Mouse (Mus musculus): ENCODE measurements around the gene Gm49383.
"Not testable (repeated sequence)": the region's sequence is repeated elsewhere in the genome, so short reads cannot be mapped to it uniquely, and the experiment has no call there.

The Gm49383 gene

DNA sequence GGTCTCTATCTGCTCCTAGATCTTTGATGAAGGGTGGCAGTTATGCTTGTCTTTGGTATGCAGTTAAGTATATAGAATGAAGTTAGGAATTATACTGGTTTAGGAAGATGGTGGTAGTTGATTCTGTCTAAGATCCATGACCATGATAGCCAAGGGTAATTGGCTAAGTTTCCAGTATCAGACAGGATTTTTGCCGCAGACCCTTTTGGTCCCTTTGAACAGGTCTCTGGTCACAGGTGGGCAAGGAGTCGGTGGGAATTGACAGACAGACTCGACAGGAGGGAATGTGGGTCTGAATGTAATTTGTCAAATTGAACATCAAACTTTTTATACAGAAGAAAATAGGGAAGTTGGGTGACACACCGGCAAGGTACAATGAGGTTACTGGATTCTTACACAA lies 33.3 kb downstream of the Gm49383 start:
- DNase-seq, result not testable (repeated sequence)

DNA sequence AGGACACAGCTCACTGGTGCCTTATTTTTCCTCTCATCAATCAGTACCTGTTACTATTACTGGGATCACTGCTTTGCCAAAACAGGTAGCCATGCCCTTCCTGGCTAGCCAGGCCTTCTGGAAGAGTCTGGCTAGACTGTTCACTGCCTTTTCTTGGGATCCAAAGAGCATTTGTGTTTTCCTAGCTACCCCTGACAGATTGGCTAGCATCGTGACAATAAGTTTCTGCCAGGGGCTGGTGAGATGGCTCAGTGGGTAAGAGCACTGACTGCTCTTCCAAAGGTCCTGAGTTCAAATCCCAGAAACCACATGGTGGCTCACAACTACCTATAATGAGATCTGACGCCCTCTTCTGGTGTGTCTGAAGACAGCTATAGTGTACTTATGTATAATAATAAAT lies 36.2 kb downstream of the Gm49383 start:
- DNase-seq, result peak; percentile 37

DNA sequence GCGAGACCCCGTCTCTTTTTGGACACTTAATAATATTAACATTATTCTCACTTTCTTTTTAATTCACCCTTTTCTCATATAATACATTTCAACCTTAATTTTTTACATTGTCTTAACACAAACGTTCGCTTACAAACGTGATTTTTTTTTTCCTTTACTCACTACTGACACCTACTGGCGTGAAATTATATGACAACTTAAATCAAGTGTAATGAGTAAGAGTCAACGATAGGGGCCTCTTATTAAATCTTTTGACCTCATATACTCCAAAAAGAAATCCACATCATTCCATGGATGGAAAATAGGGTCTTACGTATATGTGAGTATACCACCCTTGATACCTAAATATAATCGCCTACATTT lies 37.3 kb downstream of the Gm49383 start:
- peak; percentile 86 for DNase-seq

DNA sequence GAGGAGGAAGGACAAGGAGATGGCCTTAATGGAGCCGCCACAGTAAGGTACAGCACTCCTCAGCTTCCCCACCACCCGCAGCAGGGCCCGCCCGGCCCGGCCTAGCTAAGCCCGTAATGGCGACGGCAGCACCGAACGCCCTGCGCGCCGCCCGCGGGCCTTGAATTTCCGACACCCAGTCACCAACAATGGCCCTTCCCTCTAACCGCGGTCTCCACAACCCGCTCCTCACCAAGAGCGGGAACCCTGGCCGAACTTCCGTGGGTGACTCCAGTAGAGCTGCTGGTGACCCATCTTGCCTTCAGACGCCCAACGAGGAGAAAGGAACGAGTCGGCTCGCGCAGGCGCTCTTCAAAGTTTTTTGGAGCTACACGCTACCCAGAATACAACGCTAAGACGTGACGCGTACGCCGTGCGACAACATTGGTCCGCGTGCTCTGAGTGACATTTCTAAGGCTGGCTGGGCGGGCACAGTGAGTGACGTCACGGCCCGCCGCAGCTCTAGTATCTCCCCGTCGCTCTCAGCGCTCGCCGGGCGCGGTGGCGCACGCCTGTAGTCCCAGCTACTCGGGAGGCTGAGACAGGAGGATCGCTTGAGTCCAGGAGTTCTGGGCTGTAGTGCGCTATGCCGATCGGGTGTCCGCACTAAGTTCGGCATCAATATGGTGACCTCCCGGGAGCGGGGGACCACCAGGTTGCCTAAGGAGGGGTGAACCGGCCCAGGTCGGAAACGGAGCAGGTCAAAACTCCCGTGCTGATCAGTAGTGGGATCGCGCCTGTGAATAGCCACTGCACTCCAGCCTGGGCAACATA lies 37.9 kb downstream of the Gm49383 start, which contains the start of gene Rps29:
Gene Rps29 (minus strand): TSS at position 422 of the 813 bp plus-strand sequence.
- peak; percentile 99 for DNase-seq

DNA sequence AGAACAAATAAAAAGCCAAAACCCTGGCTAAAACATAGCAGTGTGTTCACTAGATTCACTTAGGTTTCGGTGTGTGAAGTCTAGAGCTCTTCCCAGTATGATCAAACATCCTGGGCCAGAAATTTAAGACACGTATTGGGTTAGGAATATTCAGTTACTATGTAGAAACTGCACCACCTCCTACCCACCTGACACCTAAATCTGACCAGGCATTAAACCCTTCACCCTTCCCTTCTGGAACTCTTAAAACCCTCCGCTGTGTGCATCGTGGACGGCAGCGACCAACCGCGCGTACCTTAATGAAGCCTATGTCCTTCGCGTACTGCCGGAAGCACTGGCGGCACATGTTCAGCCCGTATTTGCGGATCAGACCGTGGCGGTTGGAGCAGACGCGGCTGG lies 38.5 kb downstream of the Gm49383 start:
- DNase-seq, result no peak

DNA sequence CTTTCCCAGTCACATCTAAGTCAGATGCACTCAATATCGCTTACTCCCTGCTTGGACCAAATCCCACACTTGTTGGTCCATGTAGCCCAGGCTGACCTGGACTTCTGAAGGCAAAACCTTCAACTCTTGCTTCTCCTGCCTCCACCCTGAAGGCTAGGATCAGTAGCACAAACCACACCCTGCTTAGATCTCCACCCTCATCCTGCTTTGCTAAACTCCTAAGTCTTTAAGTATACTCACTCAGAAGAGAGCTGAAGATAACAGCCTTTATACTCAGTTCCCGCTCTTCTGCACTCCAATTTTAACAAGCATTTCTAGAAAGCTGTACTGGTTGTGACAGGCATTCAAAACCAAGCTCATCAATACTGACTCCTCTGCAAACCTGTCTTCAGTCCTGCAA lies 39.8 kb downstream of the Gm49383 start:
- no peak for DNase-seq

DNA sequence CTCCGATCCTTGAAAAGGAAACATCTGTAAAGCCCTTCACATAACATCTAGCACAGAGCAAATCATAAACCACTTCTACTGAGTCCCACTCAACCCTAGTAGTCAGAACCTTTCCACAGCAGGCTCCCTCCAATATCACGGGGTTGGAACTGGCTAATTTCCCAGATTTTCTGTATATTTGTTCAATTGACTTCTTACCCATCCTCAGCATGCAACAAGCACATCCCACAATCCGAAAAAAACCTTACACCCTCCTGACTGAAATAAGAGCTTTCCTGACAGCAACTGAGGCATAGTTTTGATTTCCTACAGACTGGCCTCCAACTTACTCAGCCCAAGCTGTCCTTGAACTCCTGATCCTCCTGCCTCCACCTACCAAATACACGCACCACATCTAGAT lies 40.5 kb downstream of the Gm49383 start:
- DNase-seq, result no peak

DNA sequence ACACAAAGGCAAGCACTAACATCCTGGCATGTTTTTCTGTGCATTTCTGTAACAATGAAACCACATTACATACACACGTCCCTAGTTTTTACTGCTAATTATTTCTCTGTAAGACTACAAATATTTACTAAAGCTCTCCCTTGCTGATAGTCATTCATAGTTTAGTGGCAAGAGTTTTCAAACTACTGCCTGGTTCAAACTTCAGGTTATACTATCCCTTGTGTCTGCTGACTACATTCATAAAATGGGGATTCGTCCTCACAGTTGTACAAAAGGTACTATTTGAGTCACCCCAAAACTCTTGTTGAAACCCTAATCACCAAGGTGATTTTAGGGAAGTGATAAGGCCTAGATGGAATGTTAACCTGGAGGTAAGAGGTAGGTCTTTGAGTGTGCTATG lies 41.0 kb downstream of the Gm49383 start:
- no peak for DNase-seq

DNA sequence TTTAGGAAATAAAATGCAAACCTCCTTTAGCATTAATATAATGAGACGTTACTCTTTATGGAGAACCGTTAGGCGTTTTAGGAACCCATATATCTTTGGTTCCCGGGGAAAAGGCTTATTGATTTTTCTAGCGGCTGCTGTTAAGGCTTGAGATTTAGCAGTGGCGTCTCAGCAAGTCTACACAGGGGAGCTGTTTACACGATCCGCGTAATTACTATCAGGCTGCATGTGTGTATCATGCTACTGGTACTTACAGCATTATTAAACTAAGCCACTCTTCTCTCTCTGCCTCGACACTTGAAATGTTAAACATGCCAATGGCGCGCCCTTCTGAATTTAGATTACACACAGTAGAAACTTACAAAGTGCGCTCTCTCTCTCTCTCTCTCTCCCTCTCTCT lies 46.9 kb downstream of the Gm49383 start:
- DNase-seq, result no peak

DNA sequence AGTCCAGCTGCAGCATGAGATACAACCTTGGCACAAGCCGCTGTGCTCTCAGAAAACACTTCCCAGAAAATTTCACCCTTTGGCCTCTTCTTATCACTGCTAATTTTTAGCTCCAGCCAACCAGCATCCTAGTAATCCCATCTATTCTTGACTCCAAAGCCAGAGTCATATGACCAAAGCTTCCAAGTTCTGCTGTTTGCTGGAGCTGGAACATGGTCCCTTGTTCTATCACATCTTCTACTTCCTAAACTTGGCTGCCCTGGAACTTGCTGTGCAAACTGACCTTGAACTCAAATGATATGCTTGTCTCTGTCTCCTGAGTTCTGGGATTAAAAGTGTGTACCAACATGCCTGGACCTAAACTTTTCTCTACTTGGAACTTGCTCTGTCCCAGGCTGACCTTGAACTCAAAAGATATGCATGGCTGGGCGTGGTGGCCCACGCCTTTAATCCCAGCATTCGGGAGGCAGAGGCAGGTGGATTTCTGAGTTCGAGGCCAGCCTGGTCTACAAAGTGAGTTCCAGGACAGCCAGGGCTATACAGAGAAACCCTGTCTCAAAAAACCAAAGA lies 49.7 kb downstream of the Gm49383 start:
- DNase-seq, result no peak

DNA sequence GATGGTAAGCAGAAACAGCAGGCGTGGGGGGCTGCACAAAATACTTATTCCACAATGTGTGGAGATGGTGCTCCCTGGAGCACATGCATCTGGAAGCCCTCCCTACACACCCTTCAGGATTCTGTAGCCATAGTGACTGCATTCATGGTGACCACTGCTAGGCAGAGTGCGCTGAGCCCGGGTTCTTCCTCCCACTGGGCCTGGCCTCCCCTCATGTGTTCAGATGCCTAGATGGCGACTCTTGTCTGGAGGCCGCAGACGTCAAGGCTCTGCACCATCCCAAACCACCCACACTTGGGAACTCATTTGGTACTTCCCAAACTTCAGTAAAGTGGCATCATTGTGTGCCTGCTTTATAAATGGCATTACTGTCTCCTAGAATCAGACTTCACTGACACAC lies 53.4 kb downstream of the Gm49383 start:
- DNase-seq, result no peak

DNA sequence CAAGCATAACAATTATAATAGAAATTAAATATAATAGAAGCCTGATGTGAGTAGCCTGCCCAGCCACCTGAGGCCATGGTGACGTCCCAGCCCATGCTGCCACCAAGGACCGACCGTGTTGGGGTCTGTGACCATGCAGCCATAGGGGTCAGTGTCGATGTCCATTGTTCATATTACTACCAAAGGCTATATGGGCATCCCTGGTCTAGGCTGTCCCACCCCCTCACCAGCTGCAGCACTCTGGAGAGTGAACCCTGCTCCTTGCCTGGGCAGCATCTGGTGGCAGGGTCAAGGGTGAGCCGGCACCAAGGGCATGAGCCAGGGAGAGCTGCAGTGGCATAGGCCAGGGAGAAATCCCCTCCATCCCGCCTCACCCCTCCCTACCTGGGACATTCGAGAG lies 57.1 kb downstream of the Gm49383 start:
- DNase-seq, result no peak

DNA sequence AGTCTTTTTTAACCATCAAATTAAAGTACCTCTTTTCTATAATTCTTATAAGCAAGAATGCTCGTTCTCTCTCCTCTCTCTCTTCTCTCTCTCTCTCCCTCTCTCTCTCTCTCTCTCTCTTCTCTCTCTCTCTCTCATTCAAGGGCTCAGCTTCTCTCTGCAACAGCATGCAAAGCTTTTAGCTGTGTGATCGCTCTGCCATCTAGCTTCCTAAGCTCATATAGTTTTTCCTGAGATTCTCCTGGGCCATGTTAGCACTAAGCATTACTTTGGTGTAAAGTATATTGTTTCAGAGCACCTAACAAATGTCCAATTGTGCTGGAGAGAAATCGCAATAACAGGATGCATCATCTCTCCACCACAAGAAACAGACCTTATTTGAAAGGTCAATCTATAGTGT lies 57.7 kb downstream of the Gm49383 start:
- DNase-seq, result no peak
